Mouse (Mus musculus) heart, embryonic 15.5 days (tissue): Measurements from ENCODE around the gene Egfr. TPM values are rescaled to one million over a fixed set of nuclear protein-coding genes. Genes with fewer than 3 reads are reported as not detected.
A peak's percentile ranks its signal among the peaks of the same experiment; 100 is the strongest.

Experiments used
- ATAC-seq: fragments of 200-750 bp; cut with Nextera tagmentation; replicated peaks from 2 replicates; pipeline ENCODE4 v1.8.0; 2017; ENCODE audit warnings: low read depth, moderate TSS enrichment; ENCODE audit not compliant: insufficient number of reproducible peaks, insufficient read depth, low FRiP score
- H3K27ac ChIP-seq: fragments of 300-500 bp; sonication (generic); 2 replicates; pipeline ENCODE4 v1.5.1; 2015; ENCODE audit warnings: mild to moderate bottlenecking, inconsistent platforms
- H3K27me3 ChIP-seq: fragments of 300-500 bp; sonication (generic); 2 replicates; pipeline ENCODE4 v1.6.1; 2015; ENCODE audit warnings: inconsistent platforms
- H3K36me3 ChIP-seq: fragments of 300-500 bp; sonication (generic); 2 replicates; pipeline ENCODE4 v1.6.1; 2015; ENCODE audit warnings: mild to moderate bottlenecking, inconsistent platforms
- H3K4me1 ChIP-seq: fragments of 300-500 bp; sonication (generic); replicated peaks from 2 replicates; pipeline ENCODE4 v1.6.1; 2015; ENCODE audit warnings: inconsistent platforms
- H3K4me2 ChIP-seq: fragments of 300-500 bp; sonication (generic); 2 replicates; pipeline ENCODE4 v1.6.1; 2015; ENCODE audit warnings: inconsistent platforms, mild to moderate bottlenecking, moderate library complexity
- H3K4me3 ChIP-seq: fragments of 300-500 bp; sonication (generic); 2 replicates; pipeline ENCODE4 v1.5.1; 2015; ENCODE audit warnings: mild to moderate bottlenecking, inconsistent platforms
- H3K9ac ChIP-seq: fragments of 300-500 bp; sonication (generic); 2 replicates; pipeline ENCODE4 v1.6.1; 2015; ENCODE audit warnings: mild to moderate bottlenecking, inconsistent platforms
- H3K9me3 ChIP-seq: fragments of 300-500 bp; sonication (generic); replicated peaks from 2 replicates; pipeline ENCODE4 v1.6.1; 2016; ENCODE audit warnings: inconsistent platforms
- WGBS: fragments of 180-500 bp; shearing (Covaris S2); methylation state at CpG from one replicate; pipeline ENCODE4 v1.1.7; 2015; ENCODE audit warnings: mixed read lengths; 5-methylcytosine and 5-hydroxymethylcytosine counted together
- polyA plus RNA-seq: library from polyadenylated mRNA; unstranded; fragments of >200 nt; fragmentation: Nextera tagmentation; extraction: Ambion mirVana; gene quantifications from 2 replicates; pipeline ENCODE4 v1.2.1, GENCODE M21; 2015

Egfr gene
- polyA plus RNA-seq, 1 experiment from 2014 or later: 3.3 TPM

- peak overlapping the region; percentile 70 for H3K4me3 ChIP-seq
- no peaks in the 10 kb centered on the region for H3K9me3 ChIP-seq
- H3K27me3 ChIP-seq: peaks cover 44% of the 10 kb centered on the region
- no peak overlapping the region for H3K27ac ChIP-seq
- H3K4me2 ChIP-seq: peak overlapping the region; percentile 87
- peak overlapping the region; percentile 56 for H3K9ac ChIP-seq
- ATAC-seq: no peak
- WGBS: 33% methylated on average over 18 of the region's 18 CpGs
- H3K4me1 ChIP-seq: peaks cover 19% of the 10 kb centered on the region
- H3K36me3 ChIP-seq: no peaks in the 10 kb centered on the region
Measured at GRCm38 (mm10) chr11:16753154-16754040, 1.4 kb downstream of the Egfr start.

GRCm38 (mm10) chr11:16759930-16760329 is 7.9 kb downstream of the Egfr start:
- no peaks in the 10 kb centered on the region for H3K9me3 ChIP-seq
- no peaks in the 10 kb centered on the region for H3K36me3 ChIP-seq
- H3K9ac ChIP-seq: no peak overlapping the region
- no peak overlapping the region for H3K4me3 ChIP-seq
- no peak overlapping the region for H3K27ac ChIP-seq
- ATAC-seq: no peak
- 0 out of 2 replicates have a peak, but pooled peaks cover 4% of the 10 kb centered on the region for H3K27me3 ChIP-seq
- H3K4me1 ChIP-seq: no peaks in the 10 kb centered on the region
- 64% methylated on average over 6 of the region's 6 CpGs for WGBS
- H3K4me2 ChIP-seq: no peak overlapping the region

GRCm38 (mm10) chr11:16761184-16761583 is 9.2 kb downstream of the Egfr start:
- H3K27ac ChIP-seq: no peak overlapping the region
- no peak for ATAC-seq
- no peaks in the 10 kb centered on the region for H3K4me1 ChIP-seq
- H3K9ac ChIP-seq: no peak overlapping the region
- no peak overlapping the region for H3K4me2 ChIP-seq
- no peaks in the 10 kb centered on the region for H3K36me3 ChIP-seq
- H3K4me3 ChIP-seq: no peak overlapping the region
- H3K9me3 ChIP-seq: no peaks in the 10 kb centered on the region
- no peaks in the 10 kb centered on the region for H3K27me3 ChIP-seq
- 75% methylated on average over 2 of the region's 2 CpGs for WGBS

GRCm38 (mm10) chr11:16766038-16766815 is 14.2 kb downstream of the Egfr start:
- Histone ChIP-seq H3K27ac (no peak overlapping the region), H3K9me3 (no peaks in the 10 kb centered on the region), H3K4me2 (no peak overlapping the region), H3K9ac (no peak overlapping the region), H3K27me3 (no peaks in the 10 kb centered on the region), H3K4me1 (peaks cover 8% of the 10 kb centered on the region; the same call in 1 of the 2 replicates), H3K36me3 (no peaks in the 10 kb centered on the region), H3K4me3 (no peak overlapping the region)
- 63% methylated on average over 9 of the region's 9 CpGs for WGBS
- no peak for ATAC-seq

- H3K27me3 ChIP-seq: no peaks in the 10 kb centered on the region
- no peak for ATAC-seq
- H3K9ac ChIP-seq: no peak overlapping the region
- no peak overlapping the region for H3K4me3 ChIP-seq
- H3K4me1 ChIP-seq: peaks cover 8% of the 10 kb centered on the region; the same call in 1 of the 2 replicates
- H3K4me2 ChIP-seq: no peak overlapping the region
- no peaks in the 10 kb centered on the region for H3K9me3 ChIP-seq
- 73% methylated on average over 2 of the region's 2 CpGs for WGBS
- no peak overlapping the region for H3K27ac ChIP-seq
- H3K36me3 ChIP-seq: no peaks in the 10 kb centered on the region
Measured at GRCm38 (mm10) chr11:16767984-16768383, 16.0 kb downstream of the Egfr start.

- no peak for ATAC-seq
- no peaks in the 10 kb centered on the region for H3K27me3 ChIP-seq
- 82% methylated on average over 4 of the region's 4 CpGs for WGBS
Measured at GRCm38 (mm10) chr11:16769276-16769675, 17.3 kb downstream of the Egfr start.

GRCm38 (mm10) chr11:16769709-16770303 is 17.8 kb downstream of the Egfr start:
- Histone ChIP-seq H3K27me3 (no peaks in the 10 kb centered on the region), H3K9ac (no peak overlapping the region), H3K4me1 (peaks cover 8% of the 10 kb centered on the region; the same call in 1 of the 2 replicates), H3K4me2 (no peak overlapping the region), H3K9me3 (no peaks in the 10 kb centered on the region), H3K36me3 (no peaks in the 10 kb centered on the region), H3K4me3 (no peak overlapping the region), H3K27ac (no peak overlapping the region)
- 51% methylated on average over 3 of the region's 3 CpGs for WGBS
- no peak for ATAC-seq

More at GRCm38 (mm10) chr11:16769276-16769675, 17.3 kb downstream of the Egfr start:
- Histone ChIP-seq H3K4me2 (no peak overlapping the region), H3K9me3 (no peaks in the 10 kb centered on the region), H3K4me1 (peaks cover 8% of the 10 kb centered on the region; the same call in 1 of the 2 replicates), H3K36me3 (no peaks in the 10 kb centered on the region), H3K27ac (no peak overlapping the region), H3K9ac (no peak overlapping the region), H3K4me3 (no peak overlapping the region)

GRCm38 (mm10) chr11:16770966-16771365 is 19.0 kb downstream of the Egfr start:
- peaks cover 8% of the 10 kb centered on the region; the same call in 1 of the 2 replicates for H3K4me1 ChIP-seq
- no peak overlapping the region for H3K4me3 ChIP-seq
- no peaks in the 10 kb centered on the region for H3K9me3 ChIP-seq
- no peaks in the 10 kb centered on the region for H3K36me3 ChIP-seq
- no peak overlapping the region for H3K27ac ChIP-seq
- ATAC-seq: no peak
- no peaks in the 10 kb centered on the region for H3K27me3 ChIP-seq
- 63% methylated on average over 4 of the region's 4 CpGs for WGBS
- H3K4me2 ChIP-seq: no peak overlapping the region
- H3K9ac ChIP-seq: no peak overlapping the region

GRCm38 (mm10) chr11:16772717-16773116 is 20.7 kb downstream of the Egfr start:
- no peaks in the 10 kb centered on the region for H3K36me3 ChIP-seq
- H3K9me3 ChIP-seq: no peaks in the 10 kb centered on the region
- H3K4me3 ChIP-seq: no peak overlapping the region
- H3K27ac ChIP-seq: no peak overlapping the region
- no peak overlapping the region for H3K9ac ChIP-seq
- ATAC-seq: no peak
- no peak overlapping the region for H3K4me2 ChIP-seq
- H3K27me3 ChIP-seq: no peaks in the 10 kb centered on the region
- H3K4me1 ChIP-seq: peaks cover 8% of the 10 kb centered on the region; the same call in 1 of the 2 replicates
- WGBS: 13% methylated on average over 4 of the region's 4 CpGs

- WGBS: 34% methylated on average over 2 of the region's 2 CpGs
- no peaks in the 10 kb centered on the region for H3K36me3 ChIP-seq
- no peak overlapping the region for H3K27ac ChIP-seq
- no peak for ATAC-seq
- H3K27me3 ChIP-seq: no peaks in the 10 kb centered on the region
- no peak overlapping the region for H3K9ac ChIP-seq
- H3K4me2 ChIP-seq: no peak overlapping the region
- H3K4me3 ChIP-seq: no peak overlapping the region
- no peaks in the 10 kb centered on the region for H3K9me3 ChIP-seq
- no peaks in the 10 kb centered on the region for H3K4me1 ChIP-seq
Measured at GRCm38 (mm10) chr11:16776967-16777366, 25.0 kb downstream of the Egfr start.

GRCm38 (mm10) chr11:16781604-16782003 is 29.6 kb downstream of the Egfr start:
- WGBS: 66% methylated on average over 2 of the region's 2 CpGs
- 0 out of 2 replicates have a peak, but pooled peaks cover 2% of the 10 kb centered on the region for H3K4me1 ChIP-seq
- no peaks in the 10 kb centered on the region for H3K27me3 ChIP-seq
- H3K36me3 ChIP-seq: no peaks in the 10 kb centered on the region
- no peak for ATAC-seq
- no peak overlapping the region for H3K4me2 ChIP-seq
- no peak overlapping the region for H3K9ac ChIP-seq
- H3K27ac ChIP-seq: no peak overlapping the region
- H3K9me3 ChIP-seq: no peaks in the 10 kb centered on the region
- H3K4me3 ChIP-seq: no peak overlapping the region
